9 mouse cellular contexts compared by ENCODE assay signal in the genomic region with DNA sequence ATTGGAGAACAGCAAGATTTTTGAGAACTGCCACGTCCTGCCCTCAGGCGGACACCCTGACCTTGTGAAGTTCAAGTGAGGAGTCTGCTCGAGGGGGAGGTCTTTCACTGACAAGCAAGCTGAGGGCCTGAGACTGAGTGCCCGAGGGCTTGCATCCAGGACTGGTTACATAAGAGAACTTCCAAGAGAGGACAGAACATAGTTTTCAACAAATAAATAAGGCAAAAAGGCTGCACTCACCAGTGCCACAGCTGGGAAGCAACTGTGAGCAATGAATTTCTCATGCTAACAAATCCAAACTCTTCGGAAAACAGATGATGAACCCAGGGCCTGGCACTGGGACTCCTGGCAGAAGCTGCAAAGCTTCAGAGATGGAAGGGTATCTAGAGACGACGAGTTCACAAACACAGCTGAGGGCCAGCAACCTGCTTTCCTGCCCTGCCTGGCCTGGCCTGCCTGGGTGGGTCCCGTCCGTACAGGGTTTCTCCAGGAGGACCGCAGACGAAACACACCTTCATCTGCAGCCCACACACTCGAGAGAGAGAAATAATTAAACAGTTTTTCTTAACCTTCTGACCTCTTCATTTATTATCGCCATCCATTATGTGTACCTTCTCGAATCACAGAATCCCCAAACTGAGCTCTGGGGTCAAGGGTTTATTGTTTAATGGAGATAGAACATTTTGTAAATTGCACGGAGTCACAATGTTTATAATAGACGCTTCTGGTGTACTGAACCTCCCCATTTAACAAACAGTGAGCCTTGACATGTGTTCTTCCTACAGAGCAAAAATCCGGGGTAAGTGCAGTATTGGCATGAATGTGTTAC.
DNase-seq lines count a peak whose midpoint lies in the region; ATAC-seq and TF ChIP-seq lines count a peak whose summit lies in the region.
"Had no signal": no experiment of that assay in that cellular context is flagged by ENCODE, and none has a peak within 500 bp of the region (broad histone marks: within the 10 kb centered on the region; RNA-seq: fewer than 3 reads in every experiment).

No protein-coding gene starts in this region.

- ATAC-seq in heart, embryonic 12.5 days (ENCODE audit: insufficient number of reproducible peaks, low FRiP score), result no peak
- ATAC-seq in kidney, postnatal 0 days (replicated peaks; ENCODE audit: low FRiP score, low read depth), result no peak
- ATAC-seq in neural tube, embryonic 15.5 days (ENCODE audit: low FRiP score), result no peak
- no peak for ATAC-seq in hindbrain, embryonic 16.5 days

- no peaks in the 10 kb centered on the region for H3K27me3 ChIP-seq in heart, embryonic 12.5 days (replicated peaks)
- no peaks in the 10 kb centered on the region for H3K27me3 ChIP-seq in kidney, postnatal 0 days (ENCODE audit: insufficient read depth, low read length)
- no peaks in the 10 kb centered on the region for H3K27me3 ChIP-seq in neural tube, embryonic 15.5 days (replicated peaks)
- no peaks in the 10 kb centered on the region for H3K27me3 ChIP-seq in hindbrain, embryonic 16.5 days (replicated peaks; ENCODE audit: control insufficient read depth, insufficient read depth, low read length)

- peaks cover 5% of the 10 kb centered on the region for H3K4me1 ChIP-seq in heart, embryonic 12.5 days (replicated peaks)
- H3K4me1 ChIP-seq in kidney, postnatal 0 days (replicated peaks; ENCODE audit: insufficient read depth, low read length), result no peaks in the 10 kb centered on the region
- no peaks in the 10 kb centered on the region for H3K4me1 ChIP-seq in neural tube, embryonic 15.5 days
- H3K4me1 ChIP-seq in hindbrain, embryonic 16.5 days (ENCODE audit: control insufficient read depth, insufficient read depth, low read depth, low read length), result no peaks in the 10 kb centered on the region

- TF ChIP-seq CTCF in kidney, postnatal 0 days (IDR thresholded peaks at IDR 0.05; ENCODE audit: low read depth), result no peak

- no peak overlapping the region for H3K4me3 ChIP-seq in heart, embryonic 12.5 days
- no peak overlapping the region for H3K4me3 ChIP-seq in kidney, postnatal 0 days (replicated peaks; ENCODE audit: low read depth, low read length)
- no peak overlapping the region for H3K4me3 ChIP-seq in neural tube, embryonic 15.5 days (replicated peaks)
- H3K4me3 ChIP-seq in hindbrain, embryonic 16.5 days (ENCODE audit: low read length), result no peak overlapping the region
- H3K4me3 ChIP-seq: limb, embryonic 13.5 days had no signal

- no peak overlapping the region for H3K27ac ChIP-seq in heart, embryonic 12.5 days (ENCODE audit: poor library complexity, severe bottlenecking)
- no peak overlapping the region for H3K27ac ChIP-seq in kidney, postnatal 0 days
- H3K27ac ChIP-seq in neural tube, embryonic 15.5 days (replicated peaks), result no peak overlapping the region
- no peak overlapping the region for H3K27ac ChIP-seq in hindbrain, embryonic 16.5 days (ENCODE audit: low read depth, low read length)
- H3K27ac ChIP-seq: limb, embryonic 13.5 days had no signal

- no peak overlapping the region for H3K9ac ChIP-seq in heart, embryonic 12.5 days
- H3K9ac ChIP-seq in kidney, postnatal 0 days (ENCODE audit: low read depth, low read length), result no peak overlapping the region
- no peak overlapping the region for H3K9ac ChIP-seq in neural tube, embryonic 15.5 days (replicated peaks)
- H3K9ac ChIP-seq in hindbrain, embryonic 16.5 days (ENCODE audit: low read depth, low read length), result no peak overlapping the region
- H3K9ac ChIP-seq: limb, embryonic 13.5 days had no signal

- no peak overlapping the region for H3K4me2 ChIP-seq in heart, embryonic 12.5 days
- no peak overlapping the region for H3K4me2 ChIP-seq in kidney, postnatal 0 days (ENCODE audit: low read length)
- no peak overlapping the region for H3K4me2 ChIP-seq in neural tube, embryonic 15.5 days
- no peak overlapping the region for H3K4me2 ChIP-seq in hindbrain, embryonic 16.5 days (ENCODE audit: low read length)
- H3K4me2 ChIP-seq: limb, embryonic 13.5 days had no signal

- H3K36me3 ChIP-seq in heart, embryonic 12.5 days, result no peaks in the 10 kb centered on the region
- H3K36me3 ChIP-seq in kidney, postnatal 0 days (ENCODE audit: insufficient read depth, low read length), result no peaks in the 10 kb centered on the region
- H3K36me3 ChIP-seq in neural tube, embryonic 15.5 days, result no peaks in the 10 kb centered on the region
- no peaks in the 10 kb centered on the region for H3K36me3 ChIP-seq in hindbrain, embryonic 16.5 days (ENCODE audit: control insufficient read depth, insufficient read depth, low read length)
- H3K36me3 ChIP-seq: limb, embryonic 13.5 days had no signal

- no peaks in the 10 kb centered on the region for H3K9me3 ChIP-seq in heart, embryonic 12.5 days (replicated peaks)
- no peaks in the 10 kb centered on the region for H3K9me3 ChIP-seq in kidney, postnatal 0 days (replicated peaks; ENCODE audit: low read length)
- no peaks in the 10 kb centered on the region for H3K9me3 ChIP-seq in neural tube, embryonic 15.5 days (replicated peaks)
- no peaks in the 10 kb centered on the region for H3K9me3 ChIP-seq in hindbrain, embryonic 16.5 days (ENCODE audit: control insufficient read depth, low read length)
- H3K9me3 ChIP-seq: limb, embryonic 13.5 days had no signal

- WGBS in heart, embryonic 12.5 days, result 64% methylated on average over 17 of the region's 17 CpGs
- WGBS in kidney, postnatal 0 days, result 44% methylated on average over 17 of the region's 17 CpGs
- 67% methylated on average over 17 of the region's 17 CpGs for WGBS in neural tube, embryonic 15.5 days
- 70% methylated on average over 17 of the region's 17 CpGs for WGBS in hindbrain, embryonic 16.5 days

- DNase-seq in heart, adult 18-20 months, result peak; percentile 61 to 67
- DNase-seq in gastrocnemius, postnatal 10 days, result peak; percentile 17
- DNase-seq in kidney, postnatal 0 days (ENCODE audit: low spot score), result peak; percentile 3
- DNase-seq in ovary, postnatal 14 days (ENCODE audit: low spot score), result peak; percentile 17
- DNase-seq in thymus, postnatal 0 days (ENCODE audit: low spot score), result no peak
